Mouse (Mus musculus): ENCODE measurements at regions not wholly inside any gene's neighbourhood (a gene's known extent, or its start where the extent isn't known, plus 50 kb on each side); places are given as distances from the start of the nearest gene placed in this dataset.
"Not testable (repeated sequence)": the region's sequence is repeated elsewhere in the genome, so short reads cannot be mapped to it uniquely, and the experiment has no call there.

- Histone ChIP-seq H3K4me2 (replicated peaks) (no peak overlapping the region), H3K4me3 (no peak overlapping the region), H3K27ac (no peak overlapping the region), H3K27me3 (no peaks in the 10 kb centered on the region), H3K4me1 (no peaks in the 10 kb centered on the region), H3K36me3 (no peaks in the 10 kb centered on the region), H3K9ac (no peak overlapping the region), H3K9me3 (no peaks in the 10 kb centered on the region)
- no peak for ATAC-seq (ENCODE audit: insufficient number of reproducible peaks, insufficient read depth, low FRiP score, low TSS enrichment)
Measured at GRCm38 (mm10) chr4:28064935-28065334, 748.0 kb upstream of the Epha7 start.

GRCm38 (mm10) chr4:28065828-28066227 is 747.1 kb upstream of the Epha7 start:
- 89% methylated on average over 1 of the region's 1 CpGs for WGBS
- ATAC-seq (ENCODE audit: insufficient number of reproducible peaks, insufficient read depth, low FRiP score, low TSS enrichment) = no peak
- no peaks in the 10 kb centered on the region for H3K36me3 ChIP-seq

GRCm38 (mm10) chr4:28079030-28079429 is 733.9 kb upstream of the Epha7 start:
- no peak overlapping the region for H3K27ac ChIP-seq

More at GRCm38 (mm10) chr4:28065828-28066227, 747.1 kb upstream of the Epha7 start:
- H3K4me3 ChIP-seq = no peak overlapping the region
- H3K9ac ChIP-seq = no peak overlapping the region
- H3K4me1 ChIP-seq = no peaks in the 10 kb centered on the region
- no peaks in the 10 kb centered on the region for H3K9me3 ChIP-seq
- H3K4me2 ChIP-seq (replicated peaks) = no peak overlapping the region
- H3K27me3 ChIP-seq = no peaks in the 10 kb centered on the region
- no peak overlapping the region for H3K27ac ChIP-seq

GRCm38 (mm10) chr4:28092854-28093253 is 720.1 kb upstream of the Epha7 start:
- Histone ChIP-seq H3K27me3 (no peaks in the 10 kb centered on the region), H3K9ac (no peak overlapping the region), H3K4me3 (no peak overlapping the region), H3K36me3 (no peaks in the 10 kb centered on the region), H3K4me1 (no peaks in the 10 kb centered on the region), H3K27ac (no peak overlapping the region), H3K9me3 (no peaks in the 10 kb centered on the region), H3K4me2 (replicated peaks) (no peak overlapping the region)
- no peak for ATAC-seq (ENCODE audit: insufficient number of reproducible peaks, insufficient read depth, low FRiP score, low TSS enrichment)
- WGBS = 69% methylated on average over 3 of the region's 3 CpGs

More at GRCm38 (mm10) chr4:28079030-28079429, 733.9 kb upstream of the Epha7 start:
- Histone ChIP-seq H3K4me3 (no peak overlapping the region), H3K4me2 (replicated peaks) (no peak overlapping the region), H3K36me3 (no peaks in the 10 kb centered on the region), H3K4me1 (no peaks in the 10 kb centered on the region), H3K9me3 (no peaks in the 10 kb centered on the region), H3K9ac (no peak overlapping the region), H3K27me3 (no peaks in the 10 kb centered on the region)
- ATAC-seq (ENCODE audit: insufficient number of reproducible peaks, insufficient read depth, low FRiP score, low TSS enrichment) = no peak
- 87% methylated on average over 2 of the region's 2 CpGs for WGBS

GRCm38 (mm10) chr4:28143165-28143564 is 669.8 kb upstream of the Epha7 start:
- H3K4me1 ChIP-seq = no peaks in the 10 kb centered on the region
- ATAC-seq (ENCODE audit: insufficient number of reproducible peaks, insufficient read depth, low FRiP score, low TSS enrichment) = no peak
- no peak overlapping the region for H3K4me2 ChIP-seq (replicated peaks)
- H3K36me3 ChIP-seq = no peaks in the 10 kb centered on the region
- no peaks in the 10 kb centered on the region for H3K9me3 ChIP-seq
- H3K27me3 ChIP-seq = no peaks in the 10 kb centered on the region
- H3K27ac ChIP-seq = no peak overlapping the region
- H3K9ac ChIP-seq = no peak overlapping the region
- no peak overlapping the region for H3K4me3 ChIP-seq
- 74% methylated on average over 8 of the region's 8 CpGs for WGBS

- WGBS = 79% methylated on average over 2 of the region's 2 CpGs
Measured at GRCm38 (mm10) chr4:28155116-28155515, 657.8 kb upstream of the Epha7 start.

GRCm38 (mm10) chr4:28176771-28177170 is 636.2 kb upstream of the Epha7 start:
- Histone ChIP-seq H3K9me3 (no peaks in the 10 kb centered on the region), H3K4me1 (no peaks in the 10 kb centered on the region), H3K4me3 (no peak overlapping the region), H3K36me3 (no peaks in the 10 kb centered on the region), H3K9ac (no peak overlapping the region), H3K27me3 (no peaks in the 10 kb centered on the region), H3K27ac (no peak overlapping the region), H3K4me2 (replicated peaks) (no peak overlapping the region)
- peak; percentile 100 for ATAC-seq (ENCODE audit: insufficient number of reproducible peaks, insufficient read depth, low FRiP score, low TSS enrichment)
- WGBS = 64% methylated on average over 3 of the region's 3 CpGs

More at GRCm38 (mm10) chr4:28155116-28155515, 657.8 kb upstream of the Epha7 start:
- Histone ChIP-seq H3K27me3 (no peaks in the 10 kb centered on the region), H3K9me3 (no peaks in the 10 kb centered on the region), H3K36me3 (no peaks in the 10 kb centered on the region), H3K4me3 (no peak overlapping the region), H3K4me1 (no peaks in the 10 kb centered on the region), H3K4me2 (replicated peaks) (no peak overlapping the region), H3K27ac (no peak overlapping the region), H3K9ac (no peak overlapping the region)
- ATAC-seq (ENCODE audit: insufficient number of reproducible peaks, insufficient read depth, low FRiP score, low TSS enrichment) = no peak

- H3K4me2 ChIP-seq (replicated peaks) = no peak overlapping the region
- no peak overlapping the region for H3K9ac ChIP-seq
- H3K9me3 ChIP-seq = no peaks in the 10 kb centered on the region
- H3K27me3 ChIP-seq = no peaks in the 10 kb centered on the region
- no peaks in the 10 kb centered on the region for H3K4me1 ChIP-seq
- no peak overlapping the region for H3K4me3 ChIP-seq
- no peaks in the 10 kb centered on the region for H3K36me3 ChIP-seq
- ATAC-seq (ENCODE audit: insufficient number of reproducible peaks, insufficient read depth, low FRiP score, low TSS enrichment) = no peak
- no peak overlapping the region for H3K27ac ChIP-seq
- WGBS = 65% methylated on average over 5 of the region's 5 CpGs
Measured at GRCm38 (mm10) chr4:28190861-28191260, 622.1 kb upstream of the Epha7 start.

- Histone ChIP-seq H3K4me1 (no peaks in the 10 kb centered on the region), H3K4me3 (no peak overlapping the region), H3K36me3 (no peaks in the 10 kb centered on the region), H3K27me3 (no peaks in the 10 kb centered on the region), H3K4me2 (replicated peaks) (no peak overlapping the region), H3K9me3 (no peaks in the 10 kb centered on the region), H3K27ac (no peak overlapping the region), H3K9ac (no peak overlapping the region)
- WGBS = 78% methylated on average over 2 of the region's 2 CpGs
- no peak for ATAC-seq (ENCODE audit: insufficient number of reproducible peaks, insufficient read depth, low FRiP score, low TSS enrichment)
Measured at GRCm38 (mm10) chr4:28227594-28228208, 585.2 kb upstream of the Epha7 start.

- H3K27ac ChIP-seq; H3K27me3 ChIP-seq; H3K9ac ChIP-seq; ATAC-seq (ENCODE audit: insufficient number of reproducible peaks, insufficient read depth, low FRiP score, low TSS enrichment); H3K4me3 ChIP-seq; H3K36me3 ChIP-seq; H3K4me1 ChIP-seq; H3K9me3 ChIP-seq; H3K4me2 ChIP-seq (replicated peaks): not testable (repeated sequence)
Measured at GRCm38 (mm10) chr4:28235516-28235915, 577.4 kb upstream of the Epha7 start.

- H3K9ac ChIP-seq = no peak overlapping the region
- no peaks in the 10 kb centered on the region for H3K27me3 ChIP-seq
- H3K4me2 ChIP-seq (replicated peaks) = no peak overlapping the region
- H3K36me3 ChIP-seq = no peaks in the 10 kb centered on the region
- no peak overlapping the region for H3K4me3 ChIP-seq
- H3K9me3 ChIP-seq = no peaks in the 10 kb centered on the region
- ATAC-seq (ENCODE audit: insufficient number of reproducible peaks, insufficient read depth, low FRiP score, low TSS enrichment) = no peak
- no peaks in the 10 kb centered on the region for H3K4me1 ChIP-seq
- H3K27ac ChIP-seq = no peak overlapping the region
- 90% methylated on average over 1 of the region's 1 CpGs for WGBS
Measured at GRCm38 (mm10) chr4:28242272-28242671, 570.7 kb upstream of the Epha7 start.

Data from embryonic facial prominence, embryonic 12.5 days (tissue).